Mouse (Mus musculus): ENCODE data around the gene Gnaz. TPM values are rescaled to one million over a fixed set of nuclear protein-coding genes. Genes with fewer than 3 reads are reported as not detected.

Gnaz gene
- polyA plus RNA-seq, 1 experiment = 0.37 TPM

DNA sequence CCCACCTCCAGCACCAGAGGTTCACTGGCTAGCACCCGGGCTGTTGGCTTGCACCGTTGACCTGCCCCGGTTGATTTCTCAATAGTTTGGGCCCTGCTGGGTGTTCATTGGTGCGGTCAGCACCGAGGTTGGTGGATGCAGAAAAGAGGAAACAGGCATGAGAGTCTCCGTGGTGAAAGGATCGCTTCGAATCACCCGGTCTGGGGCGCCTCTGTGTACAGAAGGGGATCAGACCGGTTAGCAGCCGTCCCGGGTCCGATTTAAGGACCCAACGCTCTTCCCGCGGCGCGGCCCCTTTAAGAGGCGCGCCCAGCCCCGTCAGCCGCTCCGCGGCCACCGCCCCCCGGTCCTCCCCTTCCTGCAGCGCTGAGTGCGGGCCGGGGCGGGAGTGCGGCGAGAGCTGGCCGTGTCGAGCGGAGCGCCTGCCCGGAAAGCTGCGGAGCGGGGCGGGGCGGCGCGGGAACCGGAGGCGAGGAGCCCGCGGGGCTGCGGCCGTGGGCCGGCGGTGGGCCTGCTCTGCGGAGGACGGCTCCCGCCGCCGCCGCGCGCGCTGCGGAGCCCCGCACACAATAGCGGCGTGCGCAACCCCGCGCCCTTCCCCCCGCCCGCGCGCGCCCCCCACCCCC, 93.4 kb downstream of the Gnaz start, which contains the start of gene Bcr:
Gene Bcr (plus strand): TSS at position 376 of the 626 bp plus-strand sequence.
- Histone ChIP-seq H3K27me3 (ENCODE audit: control insufficient read depth, insufficient read depth, insufficient read length) (no peaks in the 10 kb centered on the region), H3K79me3 (ENCODE audit: low read depth) (peaks cover 41% of the 10 kb centered on the region), H3K36me3 (ENCODE audit: control insufficient read depth, insufficient read depth) (peaks cover 5% of the 10 kb centered on the region), H3ac (ENCODE audit: control insufficient read depth, insufficient read length, low read depth) (peak within 1 kb of the TSS; percentile 76), H3K4me3 (ENCODE audit: insufficient read depth, poor library complexity, severe bottlenecking) (peak within 1 kb of the TSS; percentile 65), H3K79me2 (ENCODE audit: control insufficient read depth, insufficient read depth) (peaks cover 46% of the 10 kb centered on the region)
- TF ChIP-seq CEBPB (IDR thresholded peaks at IDR 0.05; ENCODE audit: low read depth) = peak; percentile 55
- no peak for TF ChIP-seq MAX (IDR thresholded peaks at IDR 0.05)
- no peak for TF ChIP-seq USF1 (IDR thresholded peaks at IDR 0.05; ENCODE audit: low read depth)
- no peak for TF ChIP-seq MYOG (IDR thresholded peaks at IDR 0.05; ENCODE audit: control insufficient read depth, extremely low read depth, insufficient read length)
- no peak for TF ChIP-seq CTCF (IDR thresholded peaks at IDR 0.05; ENCODE audit: control insufficient read depth, insufficient read depth, insufficient read length)
- TF ChIP-seq MYOD1 (IDR thresholded peaks at IDR 0.05; ENCODE audit: control insufficient read depth, insufficient read length, low read depth) = no peak
- no peak for TF ChIP-seq FOSL1 (IDR thresholded peaks at IDR 0.05; ENCODE audit: insufficient read depth, low read length, poor library complexity, severe bottlenecking)

DNA sequence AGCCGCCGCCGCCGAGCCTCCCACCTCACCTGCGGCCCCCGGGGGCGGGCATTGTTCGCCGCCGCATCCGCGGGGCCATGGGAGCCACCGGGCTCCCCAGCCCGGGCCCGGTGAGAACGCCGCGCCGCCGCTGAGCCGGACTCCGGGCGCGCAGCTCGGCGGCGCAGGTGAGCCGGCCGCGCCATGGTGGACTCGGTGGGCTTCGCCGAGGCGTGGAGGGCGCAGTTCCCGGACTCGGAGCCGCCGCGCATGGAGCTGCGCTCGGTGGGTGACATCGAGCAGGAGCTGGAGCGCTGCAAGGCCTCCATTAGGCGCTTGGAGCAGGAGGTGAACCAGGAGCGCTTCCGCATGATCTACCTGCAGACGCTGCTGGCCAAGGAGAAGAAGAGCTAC, 93.9 kb downstream of the Gnaz start:
- H3K36me3 ChIP-seq (ENCODE audit: control insufficient read depth, insufficient read depth) = peaks cover 5% of the 10 kb centered on the region
- no peaks in the 10 kb centered on the region for H3K27me3 ChIP-seq (ENCODE audit: control insufficient read depth, insufficient read depth, insufficient read length)
- H3K79me2 ChIP-seq (ENCODE audit: control insufficient read depth, insufficient read depth) = peaks cover 52% of the 10 kb centered on the region
- TF ChIP-seq MYOD1 (IDR thresholded peaks at IDR 0.05; ENCODE audit: control insufficient read depth, insufficient read length, low read depth) (no peak), MAX (IDR thresholded peaks at IDR 0.05) (no peak), MYOG (IDR thresholded peaks at IDR 0.05; ENCODE audit: control insufficient read depth, extremely low read depth, insufficient read length) (no peak), USF1 (IDR thresholded peaks at IDR 0.05; ENCODE audit: low read depth) (no peak), CTCF (IDR thresholded peaks at IDR 0.05; ENCODE audit: control insufficient read depth, insufficient read depth, insufficient read length) (no peak), FOSL1 (IDR thresholded peaks at IDR 0.05; ENCODE audit: insufficient read depth, low read length, poor library complexity, severe bottlenecking) (no peak)
- H3ac ChIP-seq (ENCODE audit: control insufficient read depth, insufficient read length, low read depth) = peak overlapping the region; percentile 76
- H3K4me3 ChIP-seq (ENCODE audit: insufficient read depth, poor library complexity, severe bottlenecking) = peak overlapping the region; percentile 65
- peaks cover 46% of the 10 kb centered on the region for H3K79me3 ChIP-seq (ENCODE audit: low read depth)

DNA sequence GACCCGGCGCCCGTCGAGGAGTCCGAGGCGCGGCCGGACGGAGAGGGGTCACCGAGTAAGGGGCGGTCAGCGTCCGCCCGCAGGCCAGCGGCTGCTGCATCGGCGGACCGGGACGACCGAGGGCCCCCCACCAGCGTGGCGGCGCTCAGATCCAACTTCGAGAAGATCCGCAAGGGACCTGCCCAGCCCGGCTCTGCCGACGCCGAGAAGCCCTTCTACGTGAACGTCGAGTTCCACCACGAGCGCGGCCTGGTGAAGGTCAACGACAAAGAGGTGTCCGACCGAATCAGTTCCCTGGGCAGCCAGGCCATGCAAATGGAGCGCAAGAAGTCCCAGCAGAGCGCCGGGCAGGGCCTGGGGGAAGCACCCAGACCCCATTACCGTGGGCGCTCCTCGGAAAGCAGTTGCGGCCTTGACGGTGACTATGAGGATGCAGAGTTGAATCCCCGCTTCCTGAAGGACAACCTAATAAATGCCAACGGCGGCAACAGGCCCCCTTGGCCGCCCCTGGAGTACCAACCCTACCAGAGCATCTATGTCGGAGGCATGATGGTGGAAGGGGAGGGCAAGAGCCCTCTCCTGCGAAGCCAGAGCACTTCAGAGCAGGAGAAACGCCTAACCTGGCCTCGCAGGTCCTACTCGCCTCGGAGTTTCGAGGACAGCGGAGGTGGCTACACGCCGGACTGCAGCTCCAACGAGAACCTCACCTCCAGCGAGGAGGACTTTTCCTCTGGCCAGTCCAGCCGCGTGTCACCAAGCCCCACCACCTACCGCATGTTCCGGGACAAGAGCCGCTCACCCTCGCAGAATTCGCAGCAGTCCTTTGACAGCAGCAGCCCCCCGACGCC, 94.6 kb downstream of the Gnaz start:
- peaks cover 5% of the 10 kb centered on the region for H3K36me3 ChIP-seq (ENCODE audit: control insufficient read depth, insufficient read depth)
- no peak for TF ChIP-seq CTCF (IDR thresholded peaks at IDR 0.05; ENCODE audit: control insufficient read depth, insufficient read depth, insufficient read length)
- TF ChIP-seq FOSL1 (IDR thresholded peaks at IDR 0.05; ENCODE audit: insufficient read depth, low read length, poor library complexity, severe bottlenecking) = no peak
- no peak for TF ChIP-seq MYOD1 (IDR thresholded peaks at IDR 0.05; ENCODE audit: control insufficient read depth, insufficient read length, low read depth)
- TF ChIP-seq CEBPB (IDR thresholded peaks at IDR 0.05; ENCODE audit: low read depth) = no peak
- no peak for TF ChIP-seq MAX (IDR thresholded peaks at IDR 0.05)
- TF ChIP-seq MYOG (IDR thresholded peaks at IDR 0.05; ENCODE audit: control insufficient read depth, extremely low read depth, insufficient read length) = no peak
- no peak for TF ChIP-seq USF1 (IDR thresholded peaks at IDR 0.05; ENCODE audit: low read depth)

DNA sequence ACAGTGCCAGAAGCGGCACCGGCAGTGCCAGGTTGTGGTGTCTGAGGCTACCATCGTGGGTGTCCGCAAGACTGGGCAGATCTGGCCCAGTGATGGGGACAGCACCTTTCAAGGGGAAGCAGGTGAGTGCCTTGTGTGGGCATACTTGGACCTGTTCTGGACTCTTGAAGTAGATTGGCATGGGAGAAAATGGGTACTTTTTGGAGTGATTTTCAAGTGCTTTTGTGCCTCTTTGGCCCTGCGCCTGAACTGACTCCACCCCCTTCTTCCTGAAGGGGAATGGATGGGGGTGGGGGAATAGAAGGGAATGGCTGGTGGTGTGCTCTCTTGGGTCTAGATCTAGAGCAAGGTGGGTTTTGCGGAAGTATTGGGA, 95.2 kb downstream of the Gnaz start:
- peak overlapping the region; percentile 18 for H3K4me3 ChIP-seq (ENCODE audit: insufficient read depth, poor library complexity, severe bottlenecking)
- no peak overlapping the region for H3ac ChIP-seq (ENCODE audit: control insufficient read depth, insufficient read length, low read depth)
- H3K79me3 ChIP-seq (ENCODE audit: low read depth) = peaks cover 51% of the 10 kb centered on the region
- peaks cover 5% of the 10 kb centered on the region for H3K36me3 ChIP-seq (ENCODE audit: control insufficient read depth, insufficient read depth)
- no peaks in the 10 kb centered on the region for H3K27me3 ChIP-seq (ENCODE audit: control insufficient read depth, insufficient read depth, insufficient read length)
- peaks cover 65% of the 10 kb centered on the region for H3K79me2 ChIP-seq (ENCODE audit: control insufficient read depth, insufficient read depth)
- TF ChIP-seq MYOD1 (IDR thresholded peaks at IDR 0.05; ENCODE audit: control insufficient read depth, insufficient read length, low read depth) = no peak

More for the DNA sequence above, 94.6 kb downstream of the Gnaz start:
- Histone ChIP-seq H3K27me3 (ENCODE audit: control insufficient read depth, insufficient read depth, insufficient read length) (no peaks in the 10 kb centered on the region), H3K79me3 (ENCODE audit: low read depth) (peaks cover 47% of the 10 kb centered on the region), H3K4me3 (ENCODE audit: insufficient read depth, poor library complexity, severe bottlenecking) (peak overlapping the region; percentile 65), H3ac (ENCODE audit: control insufficient read depth, insufficient read length, low read depth) (no peak overlapping the region), H3K79me2 (ENCODE audit: control insufficient read depth, insufficient read depth) (peaks cover 59% of the 10 kb centered on the region)

DNA sequence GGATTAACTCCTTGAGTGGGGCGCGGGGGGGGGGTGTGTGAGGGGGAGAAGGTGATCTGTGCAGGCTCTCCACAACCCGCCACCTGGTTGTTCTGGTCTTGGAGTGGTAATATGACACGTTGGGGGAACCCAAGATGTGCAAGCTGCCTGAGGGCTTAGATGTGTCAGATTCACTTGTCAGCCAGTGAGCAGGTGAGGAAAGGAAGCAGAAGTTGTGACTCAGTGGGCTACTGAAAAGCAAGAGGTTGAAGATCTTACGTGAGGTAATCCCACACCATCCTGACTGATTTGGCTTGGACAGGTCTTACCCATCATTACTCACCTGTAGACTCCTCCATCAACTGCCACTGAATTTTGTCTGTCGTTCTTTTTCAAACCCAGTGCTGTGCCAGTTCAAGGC, 95.6 kb downstream of the Gnaz start:
- H3K79me2 ChIP-seq (ENCODE audit: control insufficient read depth, insufficient read depth) = peaks cover 69% of the 10 kb centered on the region
- H3ac ChIP-seq (ENCODE audit: control insufficient read depth, insufficient read length, low read depth) = no peak overlapping the region
- H3K27me3 ChIP-seq (ENCODE audit: control insufficient read depth, insufficient read depth, insufficient read length) = no peaks in the 10 kb centered on the region
- TF ChIP-seq FOSL1 (IDR thresholded peaks at IDR 0.05; ENCODE audit: insufficient read depth, low read length, poor library complexity, severe bottlenecking) = no peak
- TF ChIP-seq MYOG (IDR thresholded peaks at IDR 0.05; ENCODE audit: control insufficient read depth, extremely low read depth, insufficient read length) = no peak
- TF ChIP-seq MYOD1 (IDR thresholded peaks at IDR 0.05; ENCODE audit: control insufficient read depth, insufficient read length, low read depth) = no peak
- TF ChIP-seq USF1 (IDR thresholded peaks at IDR 0.05; ENCODE audit: low read depth) = no peak
- no peak for TF ChIP-seq MAX (IDR thresholded peaks at IDR 0.05)
- no peak for TF ChIP-seq CTCF (IDR thresholded peaks at IDR 0.05; ENCODE audit: control insufficient read depth, insufficient read depth, insufficient read length)
- no peak for TF ChIP-seq CEBPB (IDR thresholded peaks at IDR 0.05; ENCODE audit: low read depth)
- no peak overlapping the region for H3K4me3 ChIP-seq (ENCODE audit: insufficient read depth, poor library complexity, severe bottlenecking)
- H3K79me3 ChIP-seq (ENCODE audit: low read depth) = peaks cover 53% of the 10 kb centered on the region
- H3K36me3 ChIP-seq (ENCODE audit: control insufficient read depth, insufficient read depth) = peaks cover 5% of the 10 kb centered on the region
